Mouse (Mus musculus): Measurements from ENCODE around the gene Tspan32. TPM values are rescaled to one million over a fixed set of nuclear protein-coding genes. Genes with fewer than 3 reads are reported as not detected.

Tspan32 gene
- total and polyA plus RNA-seq, 3 experiments: 0.44 to 1.9 (median 1.3) TPM

DNA sequence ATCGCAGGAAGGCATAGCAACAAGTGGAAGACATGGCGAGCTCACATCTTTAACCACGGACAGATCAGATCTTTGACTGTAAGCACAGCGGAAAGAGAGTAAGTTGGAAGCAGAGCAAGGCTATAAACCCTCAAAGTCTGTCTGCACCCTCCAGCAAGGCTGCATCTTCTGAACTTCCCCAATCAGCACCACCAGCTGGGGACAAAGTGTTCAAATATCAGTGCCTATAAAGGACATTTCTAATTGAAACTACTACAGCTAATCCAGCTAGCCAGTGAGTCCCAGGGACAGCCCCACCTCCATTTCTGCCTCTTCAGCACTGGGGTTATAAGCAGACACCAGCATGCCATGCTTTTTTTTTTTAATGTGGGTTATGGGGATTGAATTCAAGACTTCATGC, 32.5 kb downstream of the Tspan32 start:
- peaks cover 9% of the 10 kb centered on the region for H3K36me3 ChIP-seq (ENCODE audit: control insufficient read depth, insufficient read depth, low read length)
- intact Hi-C loops (cut with DNase I): no loop called here
- no peak overlapping the region for H3K9ac ChIP-seq (ENCODE audit: low read depth, low read length)
- no peak overlapping the region for H3K4me3 ChIP-seq
- WGBS: 91% methylated on average over 4 of the region's 4 CpGs
- no peak for TF ChIP-seq POLR2A (IDR thresholded peaks at IDR 0.05; ENCODE audit: insufficient read depth, low read depth, low read length)
- H3K27ac ChIP-seq: no peak overlapping the region
- peaks cover 23% of the 10 kb centered on the region for H3K4me1 ChIP-seq (ENCODE audit: control insufficient read depth, insufficient read depth, low read length)
- no peaks in the 10 kb centered on the region for H3K27me3 ChIP-seq (ENCODE audit: control insufficient read depth, insufficient read depth, low read length)
- no peaks in the 10 kb centered on the region for H3K79me2 ChIP-seq (replicated peaks; ENCODE audit: control insufficient read depth, insufficient read depth, low read length)
- DNase-seq: no peak

DNA sequence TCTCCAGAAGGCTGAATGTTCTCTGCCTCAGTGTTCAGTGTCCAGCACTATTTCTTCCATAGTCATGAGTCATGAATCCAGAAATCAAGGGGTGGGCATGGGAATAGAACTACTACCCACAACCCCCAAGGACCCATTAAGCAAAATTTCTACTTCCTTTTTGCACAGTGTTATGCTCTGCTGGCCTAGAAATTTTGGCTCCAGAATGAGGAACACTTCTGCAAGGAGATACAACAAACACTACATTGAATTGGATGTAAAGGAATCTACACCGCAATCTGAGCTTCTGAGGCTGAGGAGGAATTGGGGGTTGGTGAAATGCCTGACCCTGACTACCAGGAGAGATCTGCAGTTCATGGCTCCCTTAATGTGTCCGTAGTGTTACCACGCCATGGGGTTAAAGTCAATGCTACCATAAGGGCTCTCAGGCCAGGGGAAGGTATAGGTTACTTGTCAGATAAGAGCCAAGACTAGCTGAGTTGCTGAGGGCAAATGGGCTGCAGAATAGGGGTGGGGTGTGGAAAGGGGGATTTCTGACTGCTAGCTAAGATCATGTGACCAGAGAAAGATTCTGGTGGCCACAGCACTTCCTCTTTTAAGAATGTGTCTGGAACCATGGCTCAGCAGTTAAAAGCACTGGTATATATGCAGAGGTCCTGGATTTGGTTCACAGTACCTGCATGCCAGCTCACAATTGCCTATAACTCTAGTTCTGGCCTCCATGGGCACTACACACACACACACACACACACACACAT, 33.5 kb downstream of the Tspan32 start:
- H3K27me3 ChIP-seq (ENCODE audit: control insufficient read depth, insufficient read depth, low read length): no peaks in the 10 kb centered on the region
- no peak overlapping the region for H3K4me3 ChIP-seq
- WGBS: 87% methylated on average over 3 of the region's 3 CpGs
- TF ChIP-seq EP300 (IDR thresholded peaks at IDR 0.05; ENCODE audit: insufficient read depth, low read depth, low read length): no peak
- no peak for TF ChIP-seq POLR2A (IDR thresholded peaks at IDR 0.05; ENCODE audit: insufficient read depth, low read depth, low read length)
- TF ChIP-seq CTCF (IDR thresholded peaks at IDR 0.05): no peak
- DNase-seq: peak in 1 of 2 experiments; percentile 20
- no peak overlapping the region for H3K9ac ChIP-seq (ENCODE audit: low read depth, low read length)
- no peaks in the 10 kb centered on the region for H3K79me2 ChIP-seq (replicated peaks; ENCODE audit: control insufficient read depth, insufficient read depth, low read length)
- H3K27ac ChIP-seq: no peak overlapping the region
- intact Hi-C loops (cut with DNase I): no loop called here
- peaks cover 7% of the 10 kb centered on the region for H3K36me3 ChIP-seq (ENCODE audit: control insufficient read depth, insufficient read depth, low read length)
- H3K4me1 ChIP-seq (ENCODE audit: control insufficient read depth, insufficient read depth, low read length): peaks cover 31% of the 10 kb centered on the region

GRCm38 (mm10) chr7:143040561-143040960, 35.7 kb downstream of the Tspan32 start:
- H3K27ac ChIP-seq: peak overlapping the region; percentile 90
- WGBS: 86% methylated on average over 3 of the region's 3 CpGs
- H3K9ac ChIP-seq (ENCODE audit: low read depth, low read length): no peak overlapping the region
- H3K4me3 ChIP-seq: no peak overlapping the region
- H3K4me1 ChIP-seq (ENCODE audit: control insufficient read depth, insufficient read depth, low read length): peaks cover 24% of the 10 kb centered on the region
- no peaks in the 10 kb centered on the region for H3K36me3 ChIP-seq (ENCODE audit: control insufficient read depth, insufficient read depth, low read length)
- DNase-seq: no peak
- no peaks in the 10 kb centered on the region for H3K79me2 ChIP-seq (replicated peaks; ENCODE audit: control insufficient read depth, insufficient read depth, low read length)
- intact Hi-C loops (cut with DNase I): loop anchor here (2.0 kb wide), 1 partner anchor 28 kb away; the partner anchor contains the start of gene Tssc4
- TF ChIP-seq EP300 (IDR thresholded peaks at IDR 0.05; ENCODE audit: insufficient read depth, low read depth, low read length): no peak
- TF ChIP-seq CTCF (IDR thresholded peaks at IDR 0.05): no peak
- no peak for TF ChIP-seq POLR2A (IDR thresholded peaks at IDR 0.05; ENCODE audit: insufficient read depth, low read depth, low read length)
- no peaks in the 10 kb centered on the region for H3K27me3 ChIP-seq (ENCODE audit: control insufficient read depth, insufficient read depth, low read length)

- 40% methylated on average over 3 of the region's 3 CpGs for WGBS
- Histone ChIP-seq H3K4me3 (no peak overlapping the region), H3K9ac (ENCODE audit: low read depth, low read length) (no peak overlapping the region), H3K4me1 (ENCODE audit: control insufficient read depth, insufficient read depth, low read length) (peaks cover 24% of the 10 kb centered on the region), H3K27ac (peak overlapping the region; percentile 90), H3K36me3 (ENCODE audit: control insufficient read depth, insufficient read depth, low read length) (no peaks in the 10 kb centered on the region), H3K27me3 (ENCODE audit: control insufficient read depth, insufficient read depth, low read length) (no peaks in the 10 kb centered on the region), H3K79me2 (replicated peaks; ENCODE audit: control insufficient read depth, insufficient read depth, low read length) (no peaks in the 10 kb centered on the region)
- peak; percentile 49 to 53 for DNase-seq
- intact Hi-C loops (cut with DNase I): loop anchor here (2.0 kb wide), 1 partner anchor 28 kb away; the partner anchor contains the start of gene Tssc4
- no peak for TF ChIP-seq CTCF (IDR thresholded peaks at IDR 0.05)
- no peak for TF ChIP-seq POLR2A (IDR thresholded peaks at IDR 0.05; ENCODE audit: insufficient read depth, low read depth, low read length)
- TF ChIP-seq EP300 (IDR thresholded peaks at IDR 0.05; ENCODE audit: insufficient read depth, low read depth, low read length): peak; percentile 75
These were observed 36.4 kb downstream of the Tspan32 start for GRCm38 (mm10) chr7:143041138-143041822.

DNA sequence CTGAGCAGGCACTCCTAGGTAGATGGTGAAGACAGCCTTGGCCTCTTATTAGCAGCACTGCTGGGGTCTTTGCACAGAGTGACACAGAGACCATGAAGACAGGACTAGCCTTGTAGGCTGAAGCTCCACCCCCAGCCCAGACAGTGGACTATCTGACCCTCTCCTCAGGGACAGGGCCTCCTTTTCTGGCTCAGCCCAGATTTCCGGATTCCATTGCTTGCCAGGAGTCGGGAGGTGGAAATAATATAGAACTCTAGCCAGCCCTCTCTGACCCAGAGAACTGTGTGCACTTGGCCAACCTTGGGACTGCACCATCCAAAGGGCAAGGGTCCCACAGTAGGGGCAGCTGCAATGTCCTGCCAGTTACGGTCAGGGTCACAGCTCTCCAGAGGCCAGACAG, 37.2 kb downstream of the Tspan32 start:
- no peak overlapping the region for H3K9ac ChIP-seq (ENCODE audit: low read depth, low read length)
- H3K79me2 ChIP-seq (replicated peaks; ENCODE audit: control insufficient read depth, insufficient read depth, low read length): no peaks in the 10 kb centered on the region
- no peaks in the 10 kb centered on the region for H3K36me3 ChIP-seq (ENCODE audit: control insufficient read depth, insufficient read depth, low read length)
- peak; percentile 79 to 88 for DNase-seq
- TF ChIP-seq CTCF (IDR thresholded peaks at IDR 0.05) (no peak), EP300 (IDR thresholded peaks at IDR 0.05; ENCODE audit: insufficient read depth, low read depth, low read length) (peak; percentile 71; the same call in 1 of the 2 replicates)
- intact Hi-C loops (cut with DNase I): loop anchor here (2.0 kb wide), 2 partner anchors 17 to 33 kb away; no protein-coding TSS in a partner anchor
- H3K27me3 ChIP-seq (ENCODE audit: control insufficient read depth, insufficient read depth, low read length): no peaks in the 10 kb centered on the region
- WGBS: 7% methylated on average over 3 of the region's 3 CpGs
- H3K4me1 ChIP-seq (ENCODE audit: control insufficient read depth, insufficient read depth, low read length): peaks cover 24% of the 10 kb centered on the region
- H3K4me3 ChIP-seq: no peak overlapping the region
- peak overlapping the region; percentile 90 for H3K27ac ChIP-seq

- peaks cover 24% of the 10 kb centered on the region for H3K4me1 ChIP-seq (ENCODE audit: control insufficient read depth, insufficient read depth, low read length)
- H3K36me3 ChIP-seq (ENCODE audit: control insufficient read depth, insufficient read depth, low read length): no peaks in the 10 kb centered on the region
- DNase-seq: no peak
- H3K27me3 ChIP-seq (ENCODE audit: control insufficient read depth, insufficient read depth, low read length): no peaks in the 10 kb centered on the region
- no peaks in the 10 kb centered on the region for H3K79me2 ChIP-seq (replicated peaks; ENCODE audit: control insufficient read depth, insufficient read depth, low read length)
- 41% methylated on average over 3 of the region's 3 CpGs for WGBS
- TF ChIP-seq POLR2A (IDR thresholded peaks at IDR 0.05; ENCODE audit: insufficient read depth, low read depth, low read length) (no peak), EP300 (IDR thresholded peaks at IDR 0.05; ENCODE audit: insufficient read depth, low read depth, low read length) (no peak), CTCF (IDR thresholded peaks at IDR 0.05) (no peak)
- H3K4me3 ChIP-seq: no peak overlapping the region
- H3K27ac ChIP-seq: peak overlapping the region; percentile 90
- intact Hi-C loops (cut with DNase I): loop anchor here (1.0 to 2.0 kb wide), 3 partner anchors 8 to 34 kb away; no protein-coding TSS in a partner anchor
- no peak overlapping the region for H3K9ac ChIP-seq (ENCODE audit: low read depth, low read length)
These were observed 38.1 kb downstream of the Tspan32 start for GRCm38 (mm10) chr7:143042897-143043300.
